Mouse (Mus musculus) ZHBTc4 (cell line): ENCODE results near the gene Snx3.

Source experiments
- DNase-seq: peaks from one replicate; pipeline ENCODE4 v3.0.0-alpha.2; 2011; ENCODE audit warnings: low read depth, low spot score

Snx3 gene

GRCm38 (mm10) chr10:42501775-42502348 is at the start of gene Snx3:
Snx3 (plus strand) TSS chr10:42502030.
- DNase-seq = peak; percentile 99

DNA sequence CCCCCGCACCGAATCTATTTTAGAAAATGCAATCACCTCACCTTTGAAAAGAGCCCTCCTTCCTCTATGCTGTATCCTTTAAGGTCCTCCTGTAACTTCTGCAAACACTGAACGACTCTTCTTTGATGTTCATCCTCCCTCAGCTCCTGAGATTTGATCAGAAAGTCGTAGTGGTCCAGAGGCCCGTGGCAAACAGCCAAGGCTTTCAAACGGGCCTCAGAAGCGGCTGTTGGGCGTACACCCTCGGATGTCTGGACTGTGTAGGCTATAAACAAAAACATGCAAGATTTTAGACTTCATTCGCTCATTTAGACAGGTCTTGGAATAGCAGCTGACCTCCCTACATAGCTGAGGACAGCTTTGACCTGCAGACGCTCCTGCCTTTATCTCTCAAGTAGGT is 47.6 kb upstream of the Snx3 start:
- DNase-seq = no peak

DNA sequence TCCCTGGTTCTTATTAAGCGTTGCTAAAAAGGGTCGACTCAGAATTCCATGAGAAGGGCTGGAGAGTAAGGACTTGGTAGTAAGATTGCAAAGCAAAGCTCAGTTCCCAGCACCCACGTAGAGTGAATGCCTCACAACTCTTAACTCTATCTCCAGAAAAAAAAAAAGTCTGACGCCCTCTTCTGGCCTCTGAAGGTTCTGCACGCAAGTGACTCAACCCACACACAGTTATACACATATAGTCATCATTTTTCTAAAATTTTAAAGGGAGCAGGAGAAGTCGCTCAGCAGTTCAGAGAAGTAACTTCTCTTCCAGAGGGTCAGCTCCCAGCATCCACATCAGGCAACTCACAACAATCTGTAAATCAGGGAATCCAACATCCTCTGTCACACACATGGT is 47.1 kb upstream of the Snx3 start:
- DNase-seq = peak; percentile 57

- DNase-seq = no peak
Observed at GRCm38 (mm10) chr10:42455981-42456380, 45.8 kb upstream of the Snx3 start.

- no peak for DNase-seq
Observed at GRCm38 (mm10) chr10:42457557-42458191, 44.2 kb upstream of the Snx3 start.

- DNase-seq = peak; percentile 83
Observed at GRCm38 (mm10) chr10:42464224-42464623, 37.6 kb upstream of the Snx3 start.

GRCm38 (mm10) chr10:42464805-42465204 is 37.0 kb upstream of the Snx3 start:
- peak; percentile 93 for DNase-seq

- DNase-seq = peak; percentile 76
Observed at GRCm38 (mm10) chr10:42474946-42475514, 26.8 kb upstream of the Snx3 start.

DNA sequence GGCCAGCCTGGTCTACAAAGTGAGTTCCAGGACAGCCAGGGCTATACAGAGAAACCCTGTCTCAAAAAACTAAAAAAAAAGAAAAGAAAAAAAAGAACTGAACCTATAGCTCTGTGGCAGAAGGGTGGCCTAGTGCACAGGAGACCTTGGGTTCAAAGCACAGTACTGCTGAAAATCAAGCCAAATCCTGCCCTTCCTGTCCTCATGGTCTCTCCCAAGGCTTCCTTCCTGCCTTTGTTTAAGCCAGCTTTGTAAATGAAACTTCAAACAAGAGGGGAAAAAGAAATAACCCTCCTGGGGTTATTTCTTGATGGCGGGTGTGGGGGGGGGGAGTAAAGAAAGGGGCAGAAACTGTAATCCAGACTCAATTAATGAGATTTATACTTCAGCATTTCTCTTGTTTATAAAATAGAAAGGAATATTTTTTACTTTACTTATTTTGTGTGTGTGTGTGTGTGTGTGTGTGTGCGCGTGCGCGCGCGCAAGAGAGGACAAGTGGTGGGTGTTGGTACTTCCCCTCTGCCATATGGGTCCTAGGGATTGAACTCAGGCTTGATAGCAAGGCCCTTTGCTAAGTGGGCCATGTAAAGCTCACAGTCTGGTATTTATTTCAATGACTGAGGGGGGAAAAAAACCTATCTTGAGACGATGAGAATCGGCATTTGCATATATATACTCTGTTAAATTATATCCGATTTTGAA is 24.9 kb upstream of the Snx3 start:
- DNase-seq = peak; percentile 77

DNA sequence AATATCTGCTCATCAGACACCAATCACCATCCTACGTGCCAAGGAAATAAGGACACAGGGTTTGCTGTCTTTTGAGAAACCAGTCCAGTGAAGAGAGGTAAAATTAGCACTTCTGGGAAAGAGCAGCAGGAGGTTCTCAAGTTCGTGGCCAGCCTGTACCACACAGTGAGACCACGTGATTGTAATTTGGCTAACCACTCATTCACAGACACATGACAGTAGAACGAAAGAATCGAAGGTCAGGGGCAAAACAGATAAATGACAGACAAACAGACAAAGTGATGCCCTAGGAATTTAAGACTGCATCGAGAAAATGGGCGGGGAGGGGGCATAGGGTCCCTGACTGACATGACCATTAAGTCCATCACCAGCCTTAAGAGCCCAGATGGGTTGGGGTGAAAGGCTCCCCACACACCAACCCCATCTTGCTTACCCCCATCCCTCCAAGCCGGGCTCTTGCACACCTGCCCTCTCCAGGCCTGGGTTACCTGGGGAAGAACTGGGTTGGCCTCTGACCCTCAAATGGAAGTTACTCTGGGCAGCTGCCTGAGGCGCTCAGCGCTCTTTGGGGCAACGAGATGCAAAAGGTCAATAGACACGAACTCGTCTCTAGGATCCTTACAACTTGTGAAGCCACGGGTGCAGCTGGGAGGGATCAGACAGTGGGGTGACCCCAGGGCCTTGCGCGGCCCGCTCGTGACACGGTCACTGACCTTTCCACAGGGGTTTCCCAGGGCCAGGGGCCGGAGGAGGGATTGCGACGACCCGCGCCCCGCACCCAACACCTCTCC is 24.1 kb upstream of the Snx3 start:
- DNase-seq = no peak

GRCm38 (mm10) chr10:42478341-42478720 is 23.5 kb upstream of the Snx3 start, which contains the start of gene Afg1l:
Afg1l (minus strand) TSS chr10:42478565.
- peak; percentile 99 for DNase-seq

DNA sequence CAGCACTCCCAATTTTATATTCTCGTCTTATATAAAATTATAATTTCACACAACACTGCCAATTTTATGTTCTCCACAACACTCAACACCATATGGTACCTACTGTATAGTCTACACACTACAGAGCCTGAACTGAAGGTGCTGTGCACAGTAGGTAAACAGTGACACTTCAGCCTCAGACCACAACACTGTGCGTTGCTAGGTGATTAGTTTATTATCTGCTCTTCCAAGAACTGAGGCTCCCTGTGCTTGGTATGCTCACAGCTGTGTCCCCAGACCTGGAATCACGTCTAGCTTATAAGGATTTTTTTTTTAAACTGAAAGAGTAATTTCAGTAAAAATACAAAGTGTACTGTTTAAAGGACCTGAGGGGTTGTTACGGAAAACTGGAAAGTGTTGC is 21.1 kb upstream of the Snx3 start:
- no peak for DNase-seq

DNA sequence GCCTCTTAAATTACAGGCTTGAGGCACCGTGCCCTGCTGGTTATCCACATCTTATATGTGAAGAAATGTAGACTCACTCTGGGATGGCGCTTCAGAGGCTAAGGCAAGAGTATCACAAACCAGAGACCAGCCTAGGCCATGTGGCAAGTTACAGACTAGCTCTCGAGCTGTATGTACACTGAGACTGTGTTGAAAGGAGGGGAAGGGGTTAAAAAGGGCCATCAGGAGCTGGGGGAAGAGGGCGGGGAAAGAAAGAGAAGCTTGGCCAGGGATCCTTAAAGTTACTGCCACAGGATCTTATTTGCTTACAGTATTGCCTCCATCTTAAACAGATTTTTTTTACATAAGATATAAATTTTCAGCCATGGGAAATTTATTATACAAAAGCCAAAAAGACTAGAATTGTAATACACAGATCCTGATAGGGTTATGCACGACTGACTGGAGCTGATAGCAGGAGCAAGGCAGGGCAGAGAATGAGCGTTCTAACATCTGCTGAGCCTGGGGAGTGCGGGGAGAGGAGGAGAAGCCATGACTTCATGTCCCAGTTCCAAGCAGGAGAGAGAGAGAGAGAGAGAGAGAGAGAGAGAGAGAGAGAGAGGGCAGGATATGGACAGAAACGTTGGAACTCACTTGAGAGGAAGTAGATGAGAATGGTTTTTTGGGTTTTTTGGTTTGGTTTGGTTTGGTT is 13.1 kb upstream of the Snx3 start:
- peak; percentile 53 for DNase-seq

- DNase-seq = no peak
Observed at GRCm38 (mm10) chr10:42491158-42491557, 10.7 kb upstream of the Snx3 start.

- DNase-seq = no peak
Observed at GRCm38 (mm10) chr10:42492027-42492771, 9.6 kb upstream of the Snx3 start.

GRCm38 (mm10) chr10:42493000-42493399 is 8.8 kb upstream of the Snx3 start:
- no peak for DNase-seq

- DNase-seq = peak; percentile 51
Observed at GRCm38 (mm10) chr10:42500611-42501010, 1.2 kb upstream of the Snx3 start.

- DNase-seq = no peak
Observed at GRCm38 (mm10) chr10:42501161-42501560, 669 bp upstream of the Snx3 start.

- DNase-seq = peak; percentile 72
Observed at GRCm38 (mm10) chr10:42502349-42503111, 700 bp downstream of the Snx3 start.
